Mouse (Mus musculus): Measurements from ENCODE around the gene Pym1.

DNA sequence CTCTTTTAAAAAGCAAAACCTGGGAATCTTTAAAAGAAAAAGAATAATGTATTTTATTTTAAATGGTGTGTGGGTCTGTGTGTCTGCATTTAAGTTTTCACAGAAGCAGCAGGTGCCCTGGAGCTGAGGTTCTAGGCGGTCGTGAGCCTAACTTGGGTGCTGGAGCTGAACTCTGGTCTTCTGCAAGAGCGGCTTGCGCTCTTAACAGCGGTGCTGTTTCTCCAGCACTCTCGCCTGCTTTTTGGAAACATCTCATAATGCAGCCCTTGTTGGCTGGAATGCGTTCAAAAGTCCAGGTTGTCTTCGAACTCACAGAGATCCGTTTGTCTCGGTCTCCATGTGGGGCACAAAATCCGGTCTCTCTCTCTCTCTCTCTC, 42.4 kb upstream of the Pym1 start:
- TF ChIP-seq CTCF (IDR thresholded peaks at IDR 0.05; ENCODE audit: low read depth), result no peak
- TF ChIP-seq EP300 (IDR thresholded peaks at IDR 0.05; ENCODE audit: low read depth), result no peak
